Mouse (Mus musculus): ENCODE results near the gene Tbc1d10b.

Tbc1d10b gene

GRCm38 (mm10) chr7:127147901-127148300 is 60.4 kb downstream of the Tbc1d10b start:
- DNase-seq = no peak
